Mouse (Mus musculus): ENCODE data around the gene Camk1. TPM values are rescaled to one million over a fixed set of nuclear protein-coding genes. Genes with fewer than 3 reads are reported as not detected.

Gene Camk1
- total RNA-seq, 4 experiments from 2014 or later: 82.6 to 107 (median 104) TPM

GRCm38 (mm10) chr6:113306986-113307349 is 36.8 kb downstream of the Camk1 start, which contains the start of gene Brpf1:
Brpf1 (plus strand) TSS chr6:113307137.
- no peak for DNase-seq (ENCODE audit: low spot score in 2 of 2)

DNA sequence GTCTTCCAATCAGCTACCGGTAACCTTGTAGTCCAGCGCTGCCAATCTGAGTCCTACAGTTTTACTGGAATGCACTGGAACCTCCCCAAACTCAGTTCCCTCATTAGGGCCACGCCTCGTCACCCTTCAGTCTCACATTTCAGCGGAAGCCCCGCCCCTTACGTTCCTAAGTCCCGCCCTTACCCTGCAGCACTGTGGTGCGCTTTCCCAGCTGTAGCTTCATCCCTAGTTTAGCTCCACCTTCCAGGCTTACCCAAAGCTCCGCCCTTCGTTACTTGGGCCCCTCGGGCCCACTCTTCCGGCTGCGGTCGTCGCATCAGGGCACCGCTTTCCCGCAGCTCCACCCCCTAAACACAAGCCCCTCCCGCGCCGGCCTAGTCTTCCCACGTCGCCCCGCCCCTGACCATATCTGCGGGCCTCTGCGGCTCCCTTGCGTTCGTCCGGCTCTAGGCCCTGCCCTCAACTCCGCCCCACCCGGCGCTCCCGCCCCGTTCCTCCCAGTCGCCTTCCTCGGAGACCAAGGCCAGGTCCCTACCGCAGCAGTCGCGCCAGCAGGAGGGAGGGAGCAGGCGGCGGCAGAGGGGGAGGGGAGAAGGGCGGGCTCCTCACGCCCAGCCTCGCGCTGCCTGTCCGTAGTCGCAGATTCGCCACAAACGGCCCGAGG is 37.3 kb downstream of the Camk1 start:
- DNase-seq (ENCODE audit: low spot score in 2 of 2): peak; percentile 95 to 100

DNA sequence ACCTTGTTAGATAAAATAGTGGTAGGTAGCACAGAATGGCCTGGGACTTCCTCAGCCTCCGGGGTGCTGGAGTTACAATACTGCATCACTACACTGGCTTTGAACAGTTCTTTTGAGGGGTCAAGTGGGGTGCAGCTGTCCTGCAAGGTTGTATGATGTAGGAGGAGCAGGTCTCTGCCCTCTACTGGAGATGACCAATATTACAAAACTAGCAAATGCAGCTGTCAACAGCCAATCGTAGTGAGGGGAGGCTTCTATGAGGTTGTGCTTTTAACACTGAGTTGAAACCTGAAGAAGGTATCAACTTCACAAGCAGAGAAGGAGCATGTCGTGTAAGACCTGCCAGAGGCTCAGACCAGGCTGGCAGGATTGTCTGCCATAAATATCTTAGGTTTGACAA is 41.5 kb downstream of the Camk1 start:
- DNase-seq (ENCODE audit: low spot score in 2 of 2): no peak

DNA sequence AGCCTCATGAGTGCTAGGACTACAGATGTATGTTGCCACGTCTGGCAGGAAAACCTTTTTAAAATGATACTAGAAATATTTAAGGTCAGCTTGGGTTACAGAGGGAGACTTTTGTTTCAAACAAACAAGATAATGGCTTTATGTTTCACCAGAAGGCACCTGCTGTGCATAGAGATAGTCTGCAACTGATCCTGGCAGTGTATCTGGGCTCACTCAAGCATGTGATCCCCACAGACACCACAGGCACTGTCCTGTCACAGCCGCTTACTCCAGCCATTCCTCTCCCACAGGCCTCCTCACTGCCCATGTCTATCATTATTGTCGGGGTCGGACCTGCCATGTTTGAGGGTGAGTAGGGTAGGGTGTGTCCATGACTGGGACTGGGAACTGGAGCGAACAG is 42.4 kb downstream of the Camk1 start:
- DNase-seq (ENCODE audit: low spot score in 2 of 2): no peak

DNA sequence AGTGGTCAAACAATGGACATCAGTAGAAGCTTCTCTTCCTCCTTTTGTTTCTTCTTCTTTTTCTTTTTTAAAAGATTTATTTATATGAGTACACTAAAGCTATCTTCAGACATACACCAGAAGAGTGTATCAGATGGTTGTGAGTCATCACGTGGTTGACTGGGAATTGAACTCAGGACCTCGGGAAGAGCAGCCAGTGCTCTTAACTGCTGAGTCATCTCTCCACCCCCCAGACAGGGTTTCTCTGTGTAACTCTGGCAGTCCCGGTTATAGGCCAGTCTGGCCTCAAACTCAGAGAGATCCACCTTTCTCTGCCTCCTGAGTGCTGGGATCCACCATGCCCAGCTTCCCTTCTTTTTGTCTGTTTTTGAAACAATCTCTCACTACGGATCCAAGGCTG is 47.1 kb downstream of the Camk1 start:
- no peak for DNase-seq (ENCODE audit: low spot score in 2 of 2)

DNA sequence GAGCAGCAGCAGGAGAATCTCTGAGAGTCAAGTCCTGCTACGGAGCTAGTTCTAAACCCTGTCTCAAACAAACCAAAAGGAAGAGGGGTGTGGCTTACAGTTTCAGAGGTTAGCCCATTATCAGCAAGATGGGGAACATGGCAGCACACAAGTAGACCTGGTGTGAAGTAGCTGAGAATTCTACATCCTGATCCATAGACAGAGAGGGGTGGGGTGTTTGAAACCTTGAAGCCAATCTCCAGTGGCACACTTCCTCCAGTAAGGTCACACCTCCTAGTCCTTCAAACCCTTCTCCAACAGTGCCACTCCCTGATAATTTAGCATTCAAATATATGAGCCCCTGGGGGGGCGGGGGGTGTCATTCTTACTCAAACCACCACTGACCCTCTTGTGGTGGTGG is 47.7 kb downstream of the Camk1 start:
- no peak for DNase-seq (ENCODE audit: low spot score in 2 of 2)

DNA sequence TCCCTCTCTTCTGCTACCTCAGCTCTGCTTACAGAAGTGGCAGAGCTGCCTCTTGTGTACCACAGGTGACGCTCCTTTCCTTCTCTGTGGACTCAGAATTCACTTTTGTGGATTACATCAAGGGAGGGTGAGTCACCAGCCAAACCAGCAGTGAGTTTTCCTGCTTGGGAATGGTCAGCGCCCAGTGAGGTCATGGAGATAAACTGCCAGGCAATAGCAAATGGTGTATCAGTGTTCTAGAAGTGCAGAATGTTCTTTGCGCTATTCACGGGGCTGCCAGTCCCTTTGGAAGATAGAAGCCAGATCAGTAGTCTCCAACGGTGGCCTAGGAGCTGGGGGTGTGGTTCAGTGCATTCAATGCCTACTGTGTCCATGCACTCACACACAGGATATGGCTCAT is 50.8 kb downstream of the Camk1 start:
- DNase-seq (ENCODE audit: low spot score in 2 of 2): no peak

DNA sequence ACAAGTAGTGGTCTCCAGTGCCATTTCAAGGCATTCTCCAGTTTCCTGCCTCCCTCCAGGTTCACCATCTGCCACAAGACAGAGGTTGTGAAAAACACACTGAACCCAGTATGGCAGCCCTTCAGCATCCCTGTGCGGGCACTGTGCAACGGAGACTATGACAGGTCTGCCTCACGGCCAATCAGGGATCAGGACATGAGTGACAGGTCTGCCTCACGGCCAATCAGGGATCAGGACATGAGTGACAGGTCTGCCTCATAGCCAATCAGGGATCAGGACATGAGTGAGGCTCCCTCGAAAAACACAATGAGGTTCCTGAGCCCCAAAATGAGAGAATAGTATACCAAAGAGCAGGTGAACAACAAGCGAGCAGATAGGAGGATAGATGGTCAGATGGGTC is 53.4 kb downstream of the Camk1 start:
- DNase-seq (ENCODE audit: low spot score in 2 of 2): no peak

DNA sequence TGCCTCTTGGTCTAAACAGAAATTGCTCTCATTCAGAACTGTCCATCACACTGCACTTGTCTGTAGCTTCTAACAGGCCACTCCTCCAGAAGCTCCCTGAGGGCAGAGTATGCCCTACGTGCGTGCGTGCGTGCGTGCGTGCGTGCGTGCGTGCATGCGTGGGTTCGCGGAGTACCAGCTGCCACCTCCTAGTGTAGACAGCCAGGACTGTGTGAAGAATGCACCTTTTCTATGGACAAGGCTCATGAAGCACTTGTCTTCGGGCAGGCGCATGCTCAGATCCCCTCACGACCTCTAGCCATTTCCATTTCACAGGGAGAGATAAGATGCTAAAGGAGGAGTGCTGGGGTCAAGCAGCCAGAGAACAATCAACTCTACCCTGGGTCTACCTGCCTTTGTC is 54.4 kb downstream of the Camk1 start:
- DNase-seq (ENCODE audit: low spot score in 2 of 2): no peak

GRCm38 (mm10) chr6:113287236-113287635 is 56.5 kb downstream of the Camk1 start:
- peak in 1 of 2 experiments; percentile 78 for DNase-seq (ENCODE audit: low spot score in 2 of 2)

DNA sequence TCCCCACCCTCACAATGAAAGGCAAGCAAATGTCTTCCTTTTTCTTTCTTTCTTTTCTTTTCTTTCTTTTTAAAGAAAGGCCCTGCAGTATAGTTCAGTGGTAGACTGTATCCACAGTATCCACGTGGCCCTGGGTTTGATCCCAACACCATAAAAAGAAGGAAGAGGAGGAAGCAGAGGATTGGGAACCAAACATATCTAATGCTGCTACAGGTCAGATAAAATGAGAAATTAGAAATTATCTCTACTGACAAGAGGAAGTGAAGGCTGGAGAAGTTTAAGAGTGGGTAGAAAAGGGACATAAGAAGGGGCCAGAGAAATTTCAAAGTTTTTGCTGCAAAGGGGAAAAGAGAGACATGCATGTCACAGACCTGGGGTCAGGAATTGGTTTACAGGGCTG is 57.5 kb downstream of the Camk1 start:
- no peak for DNase-seq (ENCODE audit: low spot score in 2 of 2)

DNA sequence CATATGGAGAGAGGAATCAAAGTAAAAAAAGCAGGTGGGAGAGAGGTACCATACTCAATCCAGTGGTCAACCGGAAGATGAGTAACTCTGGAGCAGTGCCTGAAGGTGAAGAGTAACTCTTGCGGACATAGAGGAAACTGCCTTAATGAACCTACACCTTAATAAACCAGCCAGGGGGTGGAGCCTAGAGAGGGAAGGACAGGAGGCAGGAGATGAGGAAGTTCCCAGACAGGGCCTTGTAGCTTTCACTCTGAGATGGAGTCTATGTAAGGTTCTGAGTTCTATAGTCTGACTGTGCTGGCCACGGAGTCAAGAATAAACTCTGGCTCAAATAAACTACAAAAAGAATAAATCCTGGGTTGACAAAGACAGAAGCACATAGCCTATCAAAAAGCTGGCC is 58.9 kb downstream of the Camk1 start:
- no peak for DNase-seq (ENCODE audit: low spot score in 2 of 2)

Other genes starting within 250 kb of the Camk1 start
- gene Lhfpl4, start 148.6 kb downstream of the Camk1 start, total RNA-seq (2022): 10 to 100 TPM; 80.5 to 86.0 (median 81.1) TPM
- 10 to 100 TPM; 14.5 to 22.9 (median 16.4) TPM for gene Mtmr14, start 106.1 kb downstream of the Camk1 start, total RNA-seq (2022)
- gene Cpne9, start 61.7 kb downstream of the Camk1 start, total RNA-seq (2022): 10 to 100 TPM; 66.7 to 78.5 (median 72.0) TPM
- gene Brpf1, start 36.8 kb downstream of the Camk1 start, total RNA-seq (2022): 10 to 100 TPM; 30.0 to 32.9 (median 31.5) TPM
- gene Ogg1, start 17.0 kb downstream of the Camk1 start, total RNA-seq (2022): 1 to 10 TPM; 7.5 to 9.3 (median 8.4) TPM
- 10 to 100 TPM; 47.4 to 50.1 (median 47.8) TPM for gene Tada3, start 33.9 kb upstream of the Camk1 start, total RNA-seq (2022)
- gene Arpc4, start 34.1 kb upstream of the Camk1 start, total RNA-seq (2022): 100 to 1,000 TPM; 246 to 271 (median 263) TPM
- 10 to 100 TPM in 3 of 4 experiments, 1 to 10 TPM in 1; 8.6 to 13.9 (median 11.8) TPM for gene Ttll3, start 45.3 kb upstream of the Camk1 start, total RNA-seq (2022)
- 10 to 100 TPM; 16.0 to 22.1 (median 18.1) TPM for gene Rpusd3, start 75.4 kb upstream of the Camk1 start, total RNA-seq (2022)
- not detected for gene Cidec, start 91.8 kb upstream of the Camk1 start, total RNA-seq (2022)
- gene Jagn1, start 98.6 kb upstream of the Camk1 start, total RNA-seq (2022): 10 to 100 TPM; 34.5 to 43.5 (median 39.4) TPM
- gene Il17re, start 114.5 kb upstream of the Camk1 start, total RNA-seq (2022): under 1 TPM; 0.24 to 0.74 (median 0.58) TPM
- gene Il17rc, start 127.4 kb upstream of the Camk1 start, total RNA-seq (2022): 1 to 10 TPM; 5.2 to 8.3 (median 5.6) TPM
- 100 to 1,000 TPM in 3 of 4 experiments, 10 to 100 TPM in 1; 99.3 to 110 (median 105) TPM for gene Creld1, start 139.3 kb upstream of the Camk1 start, total RNA-seq (2022)
- gene Prrt3, start 157.9 kb upstream of the Camk1 start, total RNA-seq (2022): 10 to 100 TPM; 49.5 to 55.2 (median 53.5) TPM
- 10 to 100 TPM; 67.2 to 73.2 (median 69.3) TPM for gene Emc3, start 187.7 kb upstream of the Camk1 start, total RNA-seq (2022)
- gene Fancd2, start 187.7 kb upstream of the Camk1 start, total RNA-seq (2022): 1 to 10 TPM; 1.7 to 3.3 (median 2.5) TPM

All from left cerebral cortex, adult 8-10 months (tissue).